Mouse (Mus musculus): ENCODE data around the gene Mphosph9. TPM values are rescaled to one million over a fixed set of nuclear protein-coding genes. Genes with fewer than 3 reads are reported as not detected.

Mphosph9 gene
- polyA plus RNA-seq, 1 experiment from 2014 or later, result 15.6 TPM

DNA sequence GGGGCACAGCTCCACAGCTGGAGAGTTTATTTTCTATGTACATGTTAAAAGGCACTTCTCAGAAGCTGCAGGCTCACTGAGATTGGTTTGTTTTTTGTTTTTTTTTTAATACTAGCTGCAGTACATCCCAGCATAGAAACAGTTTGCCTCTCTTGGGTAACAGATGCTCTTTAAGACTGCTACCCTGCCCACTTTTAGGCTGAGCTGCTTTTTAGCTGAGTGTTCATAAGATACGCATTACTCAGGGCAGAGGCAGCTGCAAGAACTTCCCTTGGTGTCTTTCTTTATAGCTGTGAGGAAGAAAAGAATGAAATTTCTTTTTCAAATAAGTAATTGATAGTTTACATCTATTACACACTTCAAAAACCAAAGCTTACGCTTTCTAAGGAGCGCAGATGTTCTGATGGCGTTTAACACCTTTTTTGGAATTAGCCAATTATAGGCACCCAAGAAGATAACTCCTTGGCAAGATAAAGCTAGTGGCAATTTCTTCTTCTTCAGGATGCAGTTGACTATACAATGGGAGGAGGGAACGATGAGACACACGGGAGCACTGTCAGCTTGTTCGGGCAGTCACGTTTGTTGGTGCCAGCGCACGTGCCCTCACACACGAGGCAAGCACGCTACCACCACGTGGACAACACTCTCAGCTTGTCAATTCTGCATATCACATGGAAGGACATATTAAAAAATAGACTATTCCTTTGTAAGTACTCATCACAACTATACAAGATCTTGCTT is 75.0 kb downstream of the Mphosph9 start:
- Histone ChIP-seq H3K36me3 (peaks cover 38% of the 10 kb centered on the region), H3K27ac (no peak overlapping the region), H3K4me1 (peaks cover 24% of the 10 kb centered on the region), H3K4me3 (no peak overlapping the region), H3K9me3 (no peaks in the 10 kb centered on the region), H3K27me3 (ENCODE audit: insufficient read depth, poor library complexity, severe bottlenecking) (no peaks in the 10 kb centered on the region)
- WGBS, result 92% methylated on average over 13 of the region's 13 CpGs
- no peak for DNase-seq (ENCODE audit: low spot score)

GRCm38 (mm10) chr5:124251070-124251469 is 76.7 kb downstream of the Mphosph9 start:
- WGBS, result 80% methylated on average over 5 of the region's 5 CpGs

DNA sequence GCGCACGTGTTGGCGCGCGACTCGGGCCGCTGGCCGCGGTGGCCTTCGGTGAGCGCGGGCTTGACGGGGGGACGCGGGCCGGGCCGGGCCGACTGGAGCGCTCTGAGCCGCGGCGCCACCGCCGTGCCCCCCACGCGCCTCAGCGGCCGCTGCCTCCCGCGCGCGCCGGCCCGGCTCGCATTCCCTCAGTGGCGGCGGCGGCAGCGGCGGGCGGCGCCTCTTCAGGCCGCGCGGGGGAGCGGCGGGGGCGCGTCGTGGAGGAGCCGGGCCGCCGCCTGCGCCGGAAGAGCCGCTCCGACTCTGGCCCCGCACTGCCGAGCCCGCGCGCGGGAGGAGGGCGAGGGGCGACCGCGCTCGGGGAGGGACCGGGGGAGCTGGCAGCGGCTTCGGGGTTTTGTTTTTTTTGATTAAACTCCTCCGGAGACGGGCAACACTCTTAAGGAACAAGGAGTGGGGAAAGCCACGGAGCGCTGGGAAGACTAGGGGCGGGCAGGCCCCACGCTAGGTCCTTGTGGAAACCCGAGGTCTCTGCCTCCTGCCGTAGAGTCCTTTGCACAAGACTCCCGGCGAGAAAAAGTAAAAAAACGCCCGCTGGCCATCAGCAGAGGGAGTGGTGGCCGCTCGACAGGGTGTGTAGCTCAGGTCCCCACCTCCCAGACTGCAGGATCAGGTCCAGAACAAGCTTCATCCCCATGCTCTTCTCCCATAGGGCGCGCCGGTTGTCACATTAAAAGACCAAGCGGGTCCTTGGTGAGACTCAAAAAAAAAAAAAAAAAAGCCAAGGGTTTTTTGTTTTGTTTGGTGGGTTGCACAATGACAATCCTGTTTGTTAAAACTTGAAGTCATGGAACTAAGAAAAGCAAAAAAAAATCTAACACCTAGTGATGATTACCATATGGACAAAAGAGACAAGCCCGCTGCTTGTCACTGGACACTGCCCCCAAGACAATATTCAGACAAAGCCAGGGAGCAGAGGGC is 77.9 kb downstream of the Mphosph9 start, which contains the start of gene Pitpnm2:
Pitpnm2 (minus strand) TSS at position 147 of the 978 bp plus-strand sequence.
- WGBS, result 4% methylated on average over 89 of the region's 90 CpGs
- Histone ChIP-seq H3K27me3 (ENCODE audit: insufficient read depth, poor library complexity, severe bottlenecking) (no peaks in the 10 kb centered on the region), H3K4me3 (peak within 1 kb of the TSS; percentile 87), H3K27ac (peak within 1 kb of the TSS; percentile 95), H3K4me1 (peaks cover 36% of the 10 kb centered on the region), H3K9me3 (no peaks in the 10 kb centered on the region), H3K36me3 (peaks cover 31% of the 10 kb centered on the region)
- no peak for DNase-seq (ENCODE audit: low spot score)

More at GRCm38 (mm10) chr5:124251070-124251469, 76.7 kb downstream of the Mphosph9 start:
- Histone ChIP-seq H3K36me3 (peaks cover 27% of the 10 kb centered on the region), H3K27ac (no peak overlapping the region), H3K4me3 (no peak overlapping the region), H3K9me3 (no peaks in the 10 kb centered on the region), H3K4me1 (peaks cover 33% of the 10 kb centered on the region), H3K27me3 (ENCODE audit: insufficient read depth, poor library complexity, severe bottlenecking) (no peaks in the 10 kb centered on the region)
- DNase-seq (ENCODE audit: low spot score), result no peak

GRCm38 (mm10) chr5:124248845-124249613 is 78.7 kb downstream of the Mphosph9 start:
- Histone ChIP-seq H3K9me3 (no peaks in the 10 kb centered on the region), H3K27ac (peak overlapping the region; percentile 95), H3K27me3 (ENCODE audit: insufficient read depth, poor library complexity, severe bottlenecking) (no peaks in the 10 kb centered on the region), H3K4me1 (peaks cover 40% of the 10 kb centered on the region), H3K4me3 (peak overlapping the region; percentile 87), H3K36me3 (peaks cover 33% of the 10 kb centered on the region)
- no peak for DNase-seq (ENCODE audit: low spot score)
- 5% methylated on average over 77 of the region's 77 CpGs for WGBS

DNA sequence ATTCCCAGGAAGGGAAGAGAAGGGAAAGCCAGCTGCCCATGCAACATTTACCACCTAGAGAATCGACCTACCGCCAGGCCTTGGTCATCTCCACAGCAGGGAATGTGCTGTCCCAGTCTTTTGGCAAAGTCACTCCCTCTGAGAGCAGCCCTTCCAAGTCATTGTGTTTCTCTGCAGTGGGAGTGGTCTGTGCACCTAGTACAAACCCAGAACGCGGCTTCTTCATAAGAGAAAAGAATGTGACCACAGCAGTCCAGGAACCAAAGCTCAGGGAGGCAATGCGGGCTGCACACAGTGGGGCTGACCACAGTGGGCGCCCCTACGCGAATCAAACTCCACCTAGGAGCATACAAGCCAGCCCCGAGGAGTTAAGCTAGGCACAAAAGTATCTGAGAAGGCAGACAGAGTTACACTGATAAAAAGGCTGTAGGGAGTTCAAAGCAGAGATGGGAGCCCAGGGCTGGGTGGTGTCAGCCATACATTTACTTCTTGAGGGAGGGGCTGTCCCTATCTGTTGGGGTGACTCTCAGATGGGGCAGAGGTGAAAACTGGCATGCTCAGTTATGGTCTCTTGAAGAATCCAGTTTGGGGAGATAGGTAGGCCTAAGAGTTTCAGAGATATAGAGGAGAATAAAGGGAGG is 79.7 kb downstream of the Mphosph9 start:
- peak overlapping the region; percentile 87 for H3K4me3 ChIP-seq
- H3K27ac ChIP-seq, result peak overlapping the region; percentile 95
- no peaks in the 10 kb centered on the region for H3K9me3 ChIP-seq
- DNase-seq (ENCODE audit: low spot score), result no peak
- H3K36me3 ChIP-seq, result peaks cover 31% of the 10 kb centered on the region
- H3K4me1 ChIP-seq, result peaks cover 46% of the 10 kb centered on the region
- 18% methylated on average over 9 of the region's 9 CpGs for WGBS
- no peaks in the 10 kb centered on the region for H3K27me3 ChIP-seq (ENCODE audit: insufficient read depth, poor library complexity, severe bottlenecking)

DNA sequence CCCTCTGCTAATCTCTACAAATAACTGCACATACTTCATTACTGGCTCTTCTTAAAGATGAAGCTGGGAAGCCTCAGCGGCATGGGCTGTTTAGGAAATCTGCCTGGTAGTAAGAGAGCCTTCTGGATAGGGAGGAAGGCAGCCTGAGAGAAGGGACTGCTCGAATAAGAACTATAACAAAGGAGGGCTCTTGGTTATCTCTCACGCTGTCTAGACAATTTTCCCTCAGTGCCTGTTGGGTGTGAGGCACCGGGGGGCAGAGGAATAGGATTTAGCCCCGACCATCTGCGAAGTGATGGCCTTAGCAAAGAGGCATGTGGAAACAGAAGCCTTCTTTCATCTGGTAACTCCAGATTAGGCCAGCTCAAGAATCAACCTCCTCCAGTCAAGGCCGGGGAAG is 80.5 kb downstream of the Mphosph9 start:
- no peaks in the 10 kb centered on the region for H3K9me3 ChIP-seq
- H3K36me3 ChIP-seq, result peaks cover 34% of the 10 kb centered on the region
- H3K27ac ChIP-seq, result peak overlapping the region; percentile 95
- 17% methylated on average over 7 of the region's 7 CpGs for WGBS
- no peaks in the 10 kb centered on the region for H3K27me3 ChIP-seq (ENCODE audit: insufficient read depth, poor library complexity, severe bottlenecking)
- no peak for DNase-seq (ENCODE audit: low spot score)
- peaks cover 55% of the 10 kb centered on the region for H3K4me1 ChIP-seq
- H3K4me3 ChIP-seq, result peak overlapping the region; percentile 87

DNA sequence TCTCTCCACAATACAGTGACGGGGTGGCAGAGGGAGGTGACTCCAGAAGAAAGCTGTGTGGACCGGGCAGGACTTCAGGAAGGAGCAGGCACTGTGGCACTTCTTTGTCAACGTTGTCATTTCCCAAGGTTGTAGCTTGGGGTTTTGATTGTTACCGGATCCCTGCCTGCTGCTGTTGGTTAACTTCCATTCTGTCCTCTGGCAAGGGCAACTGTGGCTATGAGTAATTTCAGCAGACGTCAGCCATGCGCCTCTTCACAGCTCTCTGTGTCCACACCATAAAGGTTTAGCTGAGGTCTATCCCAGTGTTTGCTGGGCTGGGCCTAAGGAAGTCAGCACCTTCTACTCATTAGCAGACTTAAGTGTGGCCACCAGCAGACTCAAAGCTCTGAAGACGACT is 82.9 kb downstream of the Mphosph9 start:
- no peak overlapping the region for H3K4me3 ChIP-seq
- DNase-seq (ENCODE audit: low spot score), result no peak
- H3K9me3 ChIP-seq, result no peaks in the 10 kb centered on the region
- H3K27ac ChIP-seq, result peak overlapping the region; percentile 53
- H3K27me3 ChIP-seq (ENCODE audit: insufficient read depth, poor library complexity, severe bottlenecking), result no peaks in the 10 kb centered on the region
- WGBS, result 85% methylated on average over 7 of the region's 7 CpGs
- H3K36me3 ChIP-seq, result peaks cover 36% of the 10 kb centered on the region
- H3K4me1 ChIP-seq, result peaks cover 66% of the 10 kb centered on the region

- no peaks in the 10 kb centered on the region for H3K9me3 ChIP-seq
- H3K36me3 ChIP-seq, result peaks cover 39% of the 10 kb centered on the region
- no peak for DNase-seq (ENCODE audit: low spot score)
- H3K4me3 ChIP-seq, result no peak overlapping the region
- peak overlapping the region; percentile 53; the same call in 1 of the 2 replicates for H3K27ac ChIP-seq
- H3K4me1 ChIP-seq, result peaks cover 69% of the 10 kb centered on the region
- 92% methylated on average over 8 of the region's 8 CpGs for WGBS
- no peaks in the 10 kb centered on the region for H3K27me3 ChIP-seq (ENCODE audit: insufficient read depth, poor library complexity, severe bottlenecking)
Observed at GRCm38 (mm10) chr5:124244449-124244848, 83.3 kb downstream of the Mphosph9 start.

DNA sequence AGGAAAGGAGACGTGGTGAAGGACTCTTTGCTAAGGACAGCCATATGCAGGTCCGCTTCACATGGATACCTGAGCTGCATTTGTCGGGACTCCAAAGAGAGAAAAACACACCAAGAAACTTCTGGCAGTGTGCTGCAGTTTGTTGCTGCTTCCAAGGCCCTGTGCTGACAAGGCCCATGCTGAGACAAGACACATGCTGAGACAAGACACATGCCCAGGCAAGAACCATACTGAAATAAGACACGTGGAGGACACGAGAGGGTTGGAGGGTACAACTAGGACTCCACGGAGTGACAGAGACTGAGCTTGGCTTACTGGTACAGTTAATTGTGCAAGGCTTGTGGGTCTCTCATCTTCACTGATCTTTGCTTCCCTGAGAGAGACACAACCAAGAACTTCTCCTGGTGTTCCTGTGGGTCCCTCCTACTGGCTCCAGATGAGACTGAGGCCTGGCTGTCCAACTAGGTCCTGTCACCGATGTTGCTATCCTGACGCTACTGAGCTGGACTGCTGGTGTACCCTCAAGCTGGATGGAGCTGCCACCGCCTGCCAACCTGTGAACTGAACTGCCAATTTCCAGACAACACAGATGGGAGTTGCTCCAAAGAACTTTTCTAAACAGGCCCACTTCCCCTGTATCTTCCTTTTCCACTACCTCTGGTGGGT is 84.4 kb downstream of the Mphosph9 start:
- peak overlapping the region; percentile 33; the same call in 1 of the 2 replicates for H3K27ac ChIP-seq
- H3K4me3 ChIP-seq, result no peak overlapping the region
- no peaks in the 10 kb centered on the region for H3K9me3 ChIP-seq
- H3K4me1 ChIP-seq, result peaks cover 72% of the 10 kb centered on the region
- DNase-seq (ENCODE audit: low spot score), result no peak
- no peaks in the 10 kb centered on the region for H3K27me3 ChIP-seq (ENCODE audit: insufficient read depth, poor library complexity, severe bottlenecking)
- peaks cover 43% of the 10 kb centered on the region for H3K36me3 ChIP-seq
- WGBS, result 81% methylated on average over 9 of the region's 9 CpGs

GRCm38 (mm10) chr5:124241686-124242444 is 85.9 kb downstream of the Mphosph9 start:
- Histone ChIP-seq H3K36me3 (peaks cover 49% of the 10 kb centered on the region), H3K4me3 (no peak overlapping the region), H3K4me1 (peaks cover 65% of the 10 kb centered on the region), H3K27ac (peak overlapping the region; percentile 81), H3K9me3 (no peaks in the 10 kb centered on the region), H3K27me3 (ENCODE audit: insufficient read depth, poor library complexity, severe bottlenecking) (no peaks in the 10 kb centered on the region)
- 50% methylated on average over 10 of the region's 10 CpGs for WGBS
- no peak for DNase-seq (ENCODE audit: low spot score)

All from heart, embryonic 10.5 days (tissue).